Mouse (Mus musculus) ES-E14 (cell line): ENCODE measurements around the gene Plg. TPM values are rescaled to one million over a fixed set of nuclear protein-coding genes. Genes with fewer than 3 reads are reported as not detected.

ENCODE experiments used
- DNase-seq: peaks from one replicate; pipeline ENCODE4 v3.0.0-alpha.2; 2013; ENCODE audit warnings: low read depth, low spot score
- H3K27ac ChIP-seq: 2 replicates; pipeline ENCODE4 v1.5.1; 2012; ENCODE audit warnings: low read depth, mild to moderate bottlenecking, low read length, moderate library complexity, mixed read lengths; ENCODE audit not compliant: poor library complexity, insufficient read depth, severe bottlenecking
- H3K36me3 ChIP-seq: 2 replicates; pipeline ENCODE4 v1.6.1; 2012; ENCODE audit warnings: mild to moderate bottlenecking, low read length, moderate library complexity, mixed read lengths; ENCODE audit not compliant: control insufficient read depth, poor library complexity, insufficient read depth, severe bottlenecking
- H3K4me1 ChIP-seq, 2 experiments: fragments of 150-350 bp in 1 of 2; sonication (generic) in 1 of 2; 2 replicates each; pipeline ENCODE4 v1.6.1; 2012; ENCODE audit warnings: low read length in 2 of 2, mild to moderate bottlenecking in 1 of 2, mixed read lengths in 1 of 2; ENCODE audit not compliant: control insufficient read depth in 2 of 2, insufficient read depth in 2 of 2, poor library complexity in 1 of 2
- H3K4me3 ChIP-seq, 2 experiments: fragments of 150-350 bp in 1 of 2; sonication (generic) in 1 of 2; 2 replicates each; pipeline ENCODE4 v1.5.1; 2012; ENCODE audit warnings: low read length in 2 of 2, low read depth in 1 of 2, mild to moderate bottlenecking in 1 of 2, mixed read lengths in 1 of 2; ENCODE audit not compliant: insufficient read depth in 1 of 2, poor library complexity in 1 of 2, severe bottlenecking in 1 of 2
- H3K9ac ChIP-seq: 2 replicates; pipeline ENCODE4 v1.6.1; 2012; ENCODE audit warnings: low read depth, mild to moderate bottlenecking, low read length, mixed read lengths; ENCODE audit not compliant: poor library complexity, insufficient read depth, severe bottlenecking
- H3K9me3 ChIP-seq: fragments of 150-350 bp; sonication (generic); 2 replicates; pipeline ENCODE4 v1.6.1; 2012; ENCODE audit warnings: low read depth, mild to moderate bottlenecking, low read length; ENCODE audit not compliant: control insufficient read depth, insufficient read depth
- CHD2 ChIP-seq: IDR thresholded peaks from 2 replicates; pipeline ENCODE4 v1.6.1; 2014; ENCODE audit warnings: mild to moderate bottlenecking, low read depth, low read length, inconsistent platforms
- HCFC1 ChIP-seq: IDR thresholded peaks from 2 replicates; pipeline ENCODE4 v1.6.1; 2012; ENCODE audit warnings: low read length, inconsistent platforms, borderline replicate concordance; ENCODE audit not compliant: insufficient read depth
- MAFK ChIP-seq: IDR thresholded peaks from 2 replicates; pipeline ENCODE4 v1.6.1; 2014; ENCODE audit warnings: mild to moderate bottlenecking, low read depth, low read length, inconsistent platforms; ENCODE audit not compliant: insufficient read depth
- ZC3H11A ChIP-seq: IDR thresholded peaks from 2 replicates; pipeline ENCODE4 v1.6.1; 2012; ENCODE audit warnings: low read depth, mild to moderate bottlenecking, inconsistent platforms, low read length, borderline replicate concordance
- ZNF384 ChIP-seq: IDR thresholded peaks from 2 replicates; pipeline ENCODE4 v1.6.1; 2012; ENCODE audit warnings: low read depth, low read length, inconsistent platforms
- in situ Hi-C, 2 experiments: fragments of 600-800 bp; cut with MboI; formaldehyde crosslinking; loops; one replicate each; pipeline ENCODE4 v1.15.1; 2025; ENCODE audit warnings: low sequenced_read_pairs in 2 of 2, inconsistent platforms in 1 of 2; ENCODE audit not compliant: unreplicated experiment in 2 of 2
- total RNA-seq: library from RNA; depleted of rRNA; stranded (reverse); fragments of 300-350 nt; gene quantifications from 2 replicates; pipeline ENCODE4 v1.2.3, GENCODE M21; 2012

Gene Plg
- total RNA-seq, 1 experiment, result not detected

GRCm38 (mm10) chr17:12428369-12428768 is 50.0 kb downstream of the Plg start:
- Histone ChIP-seq H3K9me3 (no peaks in the 10 kb centered on the region), H3K4me1 (no peaks in the 10 kb centered on the region), H3K4me3 (no peak overlapping the region), H3K36me3 (no peaks in the 10 kb centered on the region), H3K9ac (no peak overlapping the region), H3K27ac (no peak overlapping the region)
- TF ChIP-seq HCFC1 (no peak), ZC3H11A (no peak), ZNF384 (no peak), CHD2 (no peak), MAFK (no peak)
- in situ Hi-C loops, result no loop called here
- no peak for DNase-seq

- no peaks in the 10 kb centered on the region for H3K36me3 ChIP-seq
- in situ Hi-C loops, result no loop called here
- DNase-seq, result no peak
- no peaks in the 10 kb centered on the region for H3K4me1 ChIP-seq
- TF ChIP-seq MAFK, result no peak
- no peak for TF ChIP-seq ZNF384
- no peak for TF ChIP-seq HCFC1
- no peak for TF ChIP-seq CHD2
- TF ChIP-seq ZC3H11A, result no peak
- H3K9ac ChIP-seq, result no peak overlapping the region
- H3K27ac ChIP-seq, result no peak overlapping the region
- H3K4me3 ChIP-seq, result no peak overlapping the region
- H3K9me3 ChIP-seq, result no peaks in the 10 kb centered on the region
Measured at GRCm38 (mm10) chr17:12431707-12432106, 53.3 kb downstream of the Plg start.

GRCm38 (mm10) chr17:12437771-12438170 is 59.4 kb downstream of the Plg start:
- no peaks in the 10 kb centered on the region for H3K9me3 ChIP-seq
- no peak for DNase-seq
- no peaks in the 10 kb centered on the region for H3K4me1 ChIP-seq
- no peak overlapping the region for H3K27ac ChIP-seq
- H3K4me3 ChIP-seq, result no peak overlapping the region
- no peak for TF ChIP-seq ZC3H11A
- TF ChIP-seq HCFC1, result no peak
- TF ChIP-seq MAFK, result no peak
- TF ChIP-seq ZNF384, result no peak
- H3K36me3 ChIP-seq, result no peaks in the 10 kb centered on the region
- in situ Hi-C loops, result no loop called here
- H3K9ac ChIP-seq, result no peak overlapping the region

GRCm38 (mm10) chr17:12444561-12444960 is 66.2 kb downstream of the Plg start:
- Histone ChIP-seq H3K36me3 (no peaks in the 10 kb centered on the region), H3K9me3 (no peaks in the 10 kb centered on the region), H3K4me3 (no peak overlapping the region), H3K27ac (no peak overlapping the region), H3K9ac (no peak overlapping the region), H3K4me1 (no peaks in the 10 kb centered on the region)
- TF ChIP-seq HCFC1 (no peak), ZNF384 (no peak), MAFK (no peak)
- DNase-seq, result no peak
- in situ Hi-C loops, result no loop called here

GRCm38 (mm10) chr17:12451234-12451633 is 72.8 kb downstream of the Plg start:
- H3K36me3 ChIP-seq, result no peaks in the 10 kb centered on the region
- no peaks in the 10 kb centered on the region for H3K4me1 ChIP-seq
- TF ChIP-seq CHD2 (no peak), MAFK (no peak), ZC3H11A (no peak), HCFC1 (no peak), ZNF384 (no peak)
- H3K4me3 ChIP-seq, result no peak overlapping the region
- DNase-seq, result no peak
- no peak overlapping the region for H3K9ac ChIP-seq
- H3K27ac ChIP-seq, result no peak overlapping the region
- H3K9me3 ChIP-seq, result no peaks in the 10 kb centered on the region
- in situ Hi-C loops, result no loop called here
